Mouse (Mus musculus): ENCODE data around the gene Acot8.

Gene Acot8

GRCm38 (mm10) chr2:164752454-164752853, 52.2 kb downstream of the Acot8 start:
- no peak for DNase-seq

GRCm38 (mm10) chr2:164748991-164749390, 55.7 kb downstream of the Acot8 start:
- DNase-seq: no peak

GRCm38 (mm10) chr2:164748191-164748590, 56.5 kb downstream of the Acot8 start:
- no peak for DNase-seq

GRCm38 (mm10) chr2:164746693-164747092, 58.0 kb downstream of the Acot8 start:
- DNase-seq: no peak

- peak; percentile 97 for DNase-seq
Observed at GRCm38 (mm10) chr2:164745843-164746479, 58.7 kb downstream of the Acot8 start, which contains the start of the genes Wfdc3 and Dnttip1. Wfdc3 (minus strand) TSS chr2:164745931. Dnttip1 (plus strand) TSS chr2:164745983.

- no peak for DNase-seq
Observed at GRCm38 (mm10) chr2:164744987-164745386, 59.7 kb downstream of the Acot8 start.
